Mouse (Mus musculus) liver, postnatal 0 days (tissue): ENCODE results near the gene Stx18.

Experiments used
- CTCF ChIP-seq: sonication (generic); IDR thresholded peaks from 2 replicates; pipeline ENCODE4 v1.5.1; 2016; ENCODE audit warnings: antibody characterized with exemption, low read depth
- EP300 ChIP-seq: IDR thresholded peaks from 2 replicates; pipeline ENCODE4 v1.6.1; 2016; ENCODE audit warnings: antibody characterized with exemption, low read depth, mild to moderate bottlenecking

DNA sequence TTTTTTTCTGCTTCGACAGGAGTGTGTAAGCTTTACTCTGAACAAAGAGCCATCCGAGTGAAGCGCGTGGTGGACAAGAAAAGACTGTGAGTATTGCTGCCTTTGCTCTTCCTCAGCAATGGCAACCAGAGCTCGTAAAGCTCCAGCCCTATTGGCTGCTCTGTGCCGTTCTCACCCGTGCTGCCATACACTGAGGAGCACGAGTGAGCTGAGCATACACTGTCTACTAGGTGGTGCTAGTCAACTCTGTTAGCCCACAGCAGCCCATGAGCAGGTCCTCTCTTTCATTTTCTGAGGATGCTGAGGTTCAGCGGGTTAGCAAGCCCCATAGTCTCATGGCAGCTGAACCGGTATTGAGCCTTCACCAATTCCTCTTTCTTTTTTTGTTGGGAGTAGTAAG is 68.3 kb downstream of the Stx18 start:
- TF ChIP-seq CTCF (no peak), EP300 (no peak)
